Mouse (Mus musculus) left cerebral cortex, adult 2 months (tissue): ENCODE results near the gene Mtch1. TPM values are rescaled to one million over a fixed set of nuclear protein-coding genes. Genes with fewer than 3 reads are reported as not detected.
"Not testable (repeated sequence)": the region's sequence is repeated elsewhere in the genome, so short reads cannot be mapped to it uniquely, and the experiment has no call there.

ENCODE experiments used
- DNase-seq, 2 experiments: peaks; one replicate each; pipeline ENCODE4 v3.0.0; 2021 to 2022; ENCODE audit warnings: low spot score in 2 of 2, mixed read lengths in 1 of 2; ENCODE audit errors: extremely low spot score in 1 of 2
- H3K27ac ChIP-seq: fragments of 200-600 bp; 2 replicates; pipeline ENCODE4 v1.8.1; 2022
- H3K4me3 ChIP-seq: fragments of 200-600 bp; 2 replicates; pipeline ENCODE4 v1.8.1; 2022
- CTCF ChIP-seq: fragments of 200-600 bp; IDR thresholded peaks from 2 replicates; pipeline ENCODE4 v1.8.1; 2022; ENCODE audit warnings: antibody characterized with exemption, mild to moderate bottlenecking, moderate library complexity
- intact Hi-C: fragments of 180-260 bp; cut with DNase I; formaldehyde crosslinking; loops from one replicate; pipeline ENCODE4 v1.15.1; 2025
- total RNA-seq, 2 experiments: library from RNA; stranded (reverse); gene quantifications; 2 replicates each; pipeline ENCODE4 v1.2.3; 2021

Gene Mtch1
- total RNA-seq, 2 experiments from 2014 or later = 537 to 552 TPM

- no peak for TF ChIP-seq CTCF
- H3K4me3 ChIP-seq = no peak overlapping the region
- DNase-seq = no peak
- intact Hi-C loops = no loop called here
- H3K27ac ChIP-seq = no peak overlapping the region
These were observed 17.5 kb downstream of the Mtch1 start for GRCm38 (mm10) chr17:29330221-29330620.

GRCm38 (mm10) chr17:29327691-29328090 lies 20.0 kb downstream of the Mtch1 start:
- TF ChIP-seq CTCF = no peak
- Histone ChIP-seq H3K27ac (no peak overlapping the region), H3K4me3 (no peak overlapping the region)
- DNase-seq = no peak
- intact Hi-C loops = no loop called here

- intact Hi-C loops = no loop called here
- Histone ChIP-seq H3K4me3 (no peak overlapping the region), H3K27ac (peak overlapping the region; percentile 6; the same call in 1 of the 2 replicates)
- DNase-seq = no peak
- TF ChIP-seq CTCF = no peak
These were observed 20.9 kb downstream of the Mtch1 start for GRCm38 (mm10) chr17:29326531-29327529.

GRCm38 (mm10) chr17:29325831-29326230 lies 21.9 kb downstream of the Mtch1 start:
- no peak overlapping the region for H3K27ac ChIP-seq
- intact Hi-C loops = no loop called here
- no peak for DNase-seq
- H3K4me3 ChIP-seq = no peak overlapping the region
- no peak for TF ChIP-seq CTCF

GRCm38 (mm10) chr17:29323625-29324024 lies 24.1 kb downstream of the Mtch1 start:
- DNase-seq = no peak
- intact Hi-C loops = no loop called here
- no peak for TF ChIP-seq CTCF
- H3K4me3 ChIP-seq = no peak overlapping the region
- no peak overlapping the region for H3K27ac ChIP-seq

- TF ChIP-seq CTCF = no peak
- DNase-seq = no peak
- Histone ChIP-seq H3K27ac (no peak overlapping the region), H3K4me3 (no peak overlapping the region)
- intact Hi-C loops = no loop called here
These were observed 25.2 kb downstream of the Mtch1 start for GRCm38 (mm10) chr17:29322603-29322962.

GRCm38 (mm10) chr17:29321765-29322602 lies 25.8 kb downstream of the Mtch1 start:
- H3K4me3 ChIP-seq = no peak overlapping the region
- no peak for DNase-seq
- intact Hi-C loops = no loop called here
- TF ChIP-seq CTCF = no peak
- no peak overlapping the region for H3K27ac ChIP-seq

GRCm38 (mm10) chr17:29319881-29320639 lies 27.7 kb downstream of the Mtch1 start:
- Histone ChIP-seq H3K4me3 (no peak overlapping the region), H3K27ac (no peak overlapping the region)
- no peak for DNase-seq
- intact Hi-C loops = no loop called here
- TF ChIP-seq CTCF = no peak

- intact Hi-C loops = no loop called here
- DNase-seq = no peak
- no peak for TF ChIP-seq CTCF
- no peak overlapping the region for H3K27ac ChIP-seq
- H3K4me3 ChIP-seq = no peak overlapping the region
These were observed 28.3 kb downstream of the Mtch1 start for GRCm38 (mm10) chr17:29319476-29319875.

GRCm38 (mm10) chr17:29318731-29319250 lies 28.9 kb downstream of the Mtch1 start:
- TF ChIP-seq CTCF = no peak
- DNase-seq = no peak
- H3K27ac ChIP-seq = no peak overlapping the region
- H3K4me3 ChIP-seq = no peak overlapping the region
- intact Hi-C loops = no loop called here

GRCm38 (mm10) chr17:29317380-29317779 lies 30.4 kb downstream of the Mtch1 start, which contains the start of gene Pi16:
Pi16 (plus strand) TSS chr17:29317680.
- H3K27ac ChIP-seq, DNase-seq, intact Hi-C loops, H3K4me3 ChIP-seq: not testable (repeated sequence)
